22 mouse cellular contexts compared by ENCODE assay signal in genomic region chr8:120212596-120212995, GRCm38 (mm10). TPM values are rescaled to one million over a fixed set of nuclear protein-coding genes. Genes with fewer than 3 reads are reported as not detected.
"Had no signal": no experiment of that assay in that cellular context is flagged by ENCODE, and none has a peak within 500 bp of the region (broad histone marks: within the 10 kb centered on the region; RNA-seq: fewer than 3 reads in every experiment).

No protein-coding gene starts in this region.

- H3K9ac ChIP-seq: limb, embryonic 13.5 days; liver, embryonic 12.5 days; liver, embryonic 15.5 days; lung, embryonic 15.5 days; midbrain, embryonic 12.5 days; midbrain, embryonic 15.5 days had no signal

- ATAC-seq: liver, embryonic 12.5 days; midbrain, embryonic 15.5 days had no signal

- H3K4me2 ChIP-seq: limb, embryonic 13.5 days; liver, embryonic 12.5 days; liver, embryonic 15.5 days; lung, embryonic 15.5 days; midbrain, embryonic 12.5 days; midbrain, embryonic 15.5 days had no signal

- H3K4me1 ChIP-seq: liver, embryonic 15.5 days had no signal

- H3K36me3 ChIP-seq: limb, embryonic 13.5 days; liver, embryonic 12.5 days; liver, embryonic 15.5 days; lung, embryonic 15.5 days; midbrain, embryonic 12.5 days; midbrain, embryonic 15.5 days had no signal

- DNase-seq: kidney, adult 18-20 months; kidney, adult 9 months; kidney, postnatal 14 days; kidney, postnatal 4 days; left cerebral cortex, postnatal 4 days; liver; lung, adult 18-20 months; lung, postnatal 10 days; lung, postnatal 36 days; right cerebral cortex, adult 18-20 months; right cerebral cortex, postnatal 14 days; right cerebral cortex, postnatal 4 days; thymus, adult 2 months; thymus, postnatal 25 days had no signal

- H3K27me3 ChIP-seq: limb, embryonic 13.5 days; midbrain, embryonic 12.5 days; midbrain, embryonic 15.5 days had no signal

- H3K9me3 ChIP-seq: limb, embryonic 13.5 days; liver, embryonic 12.5 days; liver, embryonic 15.5 days; lung, embryonic 15.5 days; midbrain, embryonic 12.5 days; midbrain, embryonic 15.5 days had no signal

- H3K4me3 ChIP-seq: limb, embryonic 13.5 days; liver, embryonic 12.5 days; liver, embryonic 15.5 days; lung, embryonic 15.5 days; megakaryocyte, embryonic 14.5 days; midbrain, embryonic 12.5 days; midbrain, embryonic 15.5 days had no signal

- H3K27ac ChIP-seq: limb, embryonic 13.5 days; liver, embryonic 12.5 days; liver, embryonic 15.5 days; lung, embryonic 15.5 days; midbrain, embryonic 12.5 days; midbrain, embryonic 15.5 days; stomach, postnatal 0 days had no signal

RNA-seq across cellular contexts. Expression of gene Fam92b, which starts 35.3 kb away (rescaled TPM):
- polyA plus RNA-seq: limb, embryonic 13.5 days; liver, embryonic 12.5 days; liver, embryonic 15.5 days had no signal
